Mouse (Mus musculus) brain, embryonic 18.5 days (tissue): Measurements from ENCODE around the gene Kirrel3.

Source experiments
- DNase-seq: peaks from one replicate; pipeline ENCODE4 v3.0.0-alpha.2; 2012; ENCODE audit warnings: low read depth, low spot score

Kirrel3 gene

DNA sequence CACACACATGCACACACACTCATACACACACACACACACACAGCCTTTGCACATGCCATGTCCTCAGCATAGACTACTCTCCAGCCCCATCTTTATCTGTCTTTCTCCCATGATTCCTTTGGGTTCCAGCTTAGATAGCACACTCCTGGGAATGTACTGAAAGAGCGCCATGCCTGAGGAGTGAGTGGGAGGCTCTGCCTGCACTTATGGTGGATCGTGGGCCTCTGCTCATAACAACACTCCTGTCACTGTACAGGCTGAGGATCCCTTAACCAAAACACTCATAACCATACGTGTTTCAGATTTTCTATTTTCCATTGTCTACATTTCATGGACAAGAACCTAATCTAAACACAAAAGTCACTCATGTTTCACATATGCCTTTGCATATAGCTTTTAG lies 398.6 kb downstream of the Kirrel3 start:
- DNase-seq, result no peak

GRCm38 (mm10) chr9:34884942-34885341 lies 399.2 kb downstream of the Kirrel3 start:
- no peak for DNase-seq

- no peak for DNase-seq
Measured at GRCm38 (mm10) chr9:34886746-34887145, 401.1 kb downstream of the Kirrel3 start.

DNA sequence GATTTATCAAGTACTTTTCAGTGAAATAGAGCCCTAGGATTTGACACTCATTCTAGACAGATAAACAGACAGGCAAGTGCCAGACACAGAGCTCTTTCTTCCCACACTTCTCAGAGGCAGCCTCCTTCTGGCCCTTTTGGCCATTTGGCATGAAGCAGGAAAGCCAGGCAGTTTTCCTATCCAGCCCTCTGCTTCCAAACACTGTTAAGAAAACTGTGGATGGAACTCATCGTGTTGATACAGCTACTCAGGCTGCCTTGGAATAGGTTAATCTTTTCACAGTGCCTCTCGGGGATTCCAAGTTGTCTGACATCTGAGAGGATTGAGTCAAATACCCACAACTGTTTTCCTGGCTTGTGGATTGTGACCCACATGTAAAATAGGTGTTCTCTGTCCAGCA lies 401.5 kb downstream of the Kirrel3 start:
- DNase-seq, result no peak

GRCm38 (mm10) chr9:34888298-34888697 lies 402.6 kb downstream of the Kirrel3 start:
- no peak for DNase-seq

DNA sequence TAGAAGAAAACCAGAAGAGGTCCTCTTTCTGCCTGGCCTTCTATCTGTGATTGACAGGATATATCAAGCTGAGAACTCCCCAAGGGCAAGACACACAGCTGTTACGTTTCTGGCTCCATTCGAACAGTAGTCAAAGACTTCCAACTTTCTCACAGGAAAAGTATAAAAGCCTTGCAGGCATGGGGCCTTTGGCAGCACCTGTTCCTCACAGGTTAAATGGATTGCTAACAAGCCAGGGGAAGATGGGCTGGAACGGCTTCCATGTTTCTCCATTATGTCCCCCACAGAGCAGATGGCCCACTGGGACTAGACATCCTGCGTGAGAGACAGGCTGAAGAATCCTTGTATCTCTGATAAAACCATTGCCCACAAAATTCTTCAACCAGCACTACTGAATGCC lies 415.5 kb downstream of the Kirrel3 start:
- no peak for DNase-seq

- DNase-seq, result no peak
Measured at GRCm38 (mm10) chr9:34901888-34902287, 416.2 kb downstream of the Kirrel3 start.

DNA sequence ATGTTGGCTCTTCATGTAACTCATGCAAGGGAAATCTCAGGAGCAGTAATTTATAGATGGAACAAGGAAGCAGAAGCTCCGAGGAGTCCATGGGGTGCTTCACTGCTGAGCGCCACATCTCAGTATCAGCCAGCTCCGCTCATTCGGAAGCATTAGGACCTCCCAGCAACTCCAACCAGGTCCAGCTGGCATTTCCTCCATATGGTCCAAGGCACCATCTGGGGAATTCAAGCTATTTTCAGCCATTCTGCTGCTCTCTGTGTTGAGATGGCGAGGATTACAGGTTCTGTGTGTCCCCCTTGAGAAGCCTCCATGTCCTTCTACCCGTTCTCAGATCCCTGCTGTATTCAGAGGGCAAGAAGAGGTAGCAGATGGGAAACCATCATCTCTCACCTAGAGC lies 419.5 kb downstream of the Kirrel3 start:
- DNase-seq, result no peak

- DNase-seq, result no peak
Measured at GRCm38 (mm10) chr9:34908040-34908439, 422.3 kb downstream of the Kirrel3 start.

DNA sequence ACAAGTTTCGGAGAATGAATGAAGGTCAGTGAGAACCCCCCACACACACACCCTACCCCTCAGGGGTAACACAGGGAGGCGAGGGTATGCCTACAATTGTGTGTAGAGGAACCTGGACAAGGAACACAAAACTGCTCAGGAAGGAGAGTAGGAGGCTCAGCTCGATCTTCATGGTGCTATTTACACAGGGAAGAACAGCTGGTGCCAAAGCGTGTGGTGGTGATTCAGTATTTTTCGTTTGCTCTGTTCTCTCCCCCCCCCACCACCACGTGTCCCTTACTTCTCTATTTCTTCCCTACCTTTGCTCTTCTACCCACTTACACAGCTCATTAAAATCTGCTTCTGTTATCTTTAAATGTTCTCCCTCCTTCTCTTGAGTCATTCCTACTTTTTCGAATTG lies 426.1 kb downstream of the Kirrel3 start:
- DNase-seq, result no peak

- no peak for DNase-seq
Measured at GRCm38 (mm10) chr9:34912273-34912972, 426.7 kb downstream of the Kirrel3 start.

DNA sequence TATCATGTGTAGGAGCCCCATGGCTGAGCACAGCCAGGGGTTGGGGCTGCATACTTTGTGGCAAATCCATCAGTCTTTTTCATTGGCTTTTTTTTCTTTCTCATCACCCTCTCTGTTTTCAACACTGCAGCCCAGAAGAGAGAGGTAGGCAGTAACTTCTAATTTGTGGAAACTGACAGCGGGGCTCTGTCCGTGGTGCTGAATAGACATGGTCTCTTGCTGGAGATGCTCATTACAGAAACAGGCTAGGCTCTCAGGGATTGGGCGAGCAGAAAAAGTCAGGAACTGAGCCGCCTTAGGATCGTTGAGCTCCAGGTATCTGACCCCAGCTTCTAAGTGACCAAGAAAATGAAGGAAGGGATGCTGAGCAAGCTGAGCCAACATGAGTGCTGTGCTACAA lies 427.3 kb downstream of the Kirrel3 start:
- no peak for DNase-seq

DNA sequence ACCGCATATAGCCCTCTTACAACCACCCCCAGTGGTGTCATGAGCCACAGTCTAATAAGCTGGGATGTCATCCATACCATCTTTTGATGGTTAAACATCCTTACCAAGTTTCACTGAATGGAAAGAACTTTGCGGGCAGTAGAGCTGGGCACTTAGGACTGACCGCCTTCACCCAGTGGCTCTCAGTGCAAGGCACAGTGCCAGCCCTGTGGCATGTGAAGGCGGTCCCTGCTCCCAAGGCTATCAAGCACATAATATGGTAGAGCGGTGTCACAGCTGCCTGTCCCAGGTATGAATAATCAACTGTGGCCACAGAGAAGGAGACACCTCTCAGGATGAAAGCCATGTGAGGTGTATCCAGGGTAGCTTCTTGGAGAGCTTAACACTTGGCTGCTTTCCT lies 433.3 kb downstream of the Kirrel3 start:
- no peak for DNase-seq

- DNase-seq, result no peak
Measured at GRCm38 (mm10) chr9:34920116-34920515, 434.4 kb downstream of the Kirrel3 start.

- no peak for DNase-seq
Measured at GRCm38 (mm10) chr9:34921941-34922340, 436.2 kb downstream of the Kirrel3 start.

DNA sequence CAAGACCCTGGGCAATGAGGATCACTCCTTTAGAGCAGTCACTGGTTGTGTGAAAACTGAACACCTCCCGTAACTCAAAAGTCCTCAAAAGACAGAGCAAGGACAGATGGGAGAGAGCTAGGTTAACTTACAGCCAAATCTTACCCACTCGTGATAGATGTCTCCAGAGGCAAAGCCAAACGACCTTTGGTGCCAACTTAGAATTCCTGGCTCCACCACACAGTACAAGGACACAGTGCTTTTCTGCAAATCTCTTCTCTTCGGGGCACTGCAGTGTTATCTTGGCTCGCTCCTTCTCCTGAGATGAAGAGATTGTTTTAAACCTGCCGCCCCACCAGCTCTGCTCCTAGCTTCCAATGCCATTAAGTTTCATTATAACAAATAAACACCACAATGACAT lies 437.0 kb downstream of the Kirrel3 start:
- no peak for DNase-seq

- no peak for DNase-seq
Measured at GRCm38 (mm10) chr9:34923134-34923931, 437.6 kb downstream of the Kirrel3 start.

DNA sequence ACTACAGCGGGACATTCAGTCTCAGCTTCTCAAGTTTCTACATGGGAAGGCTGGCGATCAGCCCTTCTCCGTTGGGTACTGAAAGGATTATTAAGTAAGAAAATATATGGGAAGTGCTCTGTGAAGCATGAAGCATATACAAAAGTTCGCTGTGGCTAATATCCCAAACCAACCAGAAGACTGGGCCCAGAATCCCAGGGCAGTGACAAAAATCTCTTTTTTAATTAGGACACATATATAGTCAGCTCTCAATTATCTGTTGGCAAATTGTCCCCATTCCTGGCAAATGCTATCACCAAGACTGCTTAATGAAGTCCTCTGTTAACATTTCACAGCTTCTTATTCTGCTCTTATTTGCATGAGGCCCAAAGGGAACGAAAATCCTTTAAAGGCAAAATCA lies 439.9 kb downstream of the Kirrel3 start:
- DNase-seq, result no peak

GRCm38 (mm10) chr9:34930371-34930770 lies 444.7 kb downstream of the Kirrel3 start:
- no peak for DNase-seq

- DNase-seq, result no peak
Measured at GRCm38 (mm10) chr9:34938140-34938539, 452.4 kb downstream of the Kirrel3 start.

GRCm38 (mm10) chr9:34939621-34940020 lies 453.9 kb downstream of the Kirrel3 start:
- DNase-seq, result no peak

DNA sequence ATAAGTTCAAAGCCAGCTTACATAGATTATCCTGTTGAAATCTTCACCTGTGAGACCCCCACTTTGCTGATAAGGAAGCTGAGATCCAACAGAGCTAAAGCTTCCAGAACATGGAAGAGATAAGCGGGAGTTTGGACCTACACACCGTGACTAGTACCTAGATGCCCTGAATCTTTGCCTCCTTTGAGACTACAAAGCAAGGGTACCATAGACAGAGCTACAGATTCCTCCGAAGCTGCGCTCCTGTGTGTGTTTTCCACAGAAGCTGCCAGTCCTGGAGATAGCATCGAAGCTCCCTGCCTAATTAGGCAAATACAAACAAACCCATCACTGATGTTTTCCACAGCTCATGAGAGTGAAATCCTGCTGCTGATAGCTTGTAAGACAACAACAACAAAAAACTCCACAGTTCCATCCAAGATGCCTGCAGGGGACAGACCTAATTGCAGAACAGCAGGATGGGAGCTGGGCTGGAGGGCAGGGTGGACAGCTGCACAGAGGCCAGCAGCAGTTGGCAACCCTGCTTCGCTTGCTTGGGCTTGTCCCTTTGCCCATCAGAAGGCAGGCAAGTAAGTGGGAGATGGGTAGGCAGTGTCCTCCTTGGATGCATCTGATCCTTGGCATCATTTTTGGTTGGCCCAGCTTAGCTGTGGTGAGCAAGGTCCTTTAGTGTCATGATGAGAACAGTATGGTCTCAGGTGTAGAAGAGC lies 456.6 kb downstream of the Kirrel3 start:
- no peak for DNase-seq

- no peak for DNase-seq
Measured at GRCm38 (mm10) chr9:34942996-34943395, 457.3 kb downstream of the Kirrel3 start.
